Mouse (Mus musculus) neural tube, embryonic 14.5 days (tissue): ENCODE results near the gene Mpi. TPM values are rescaled to one million over a fixed set of nuclear protein-coding genes. Genes with fewer than 3 reads are reported as not detected.

Experiments
- ATAC-seq: fragments of 200-750 bp; cut with Nextera tagmentation; 2 replicates; pipeline ENCODE4 v1.8.0; 2017; ENCODE audit warnings: low read depth, mild to moderate bottlenecking, moderate TSS enrichment, moderate library complexity
- H3K27ac ChIP-seq: fragments of 300-500 bp; sonication (generic); 2 replicates; pipeline ENCODE4 v1.5.1; 2014; ENCODE audit warnings: low read depth, mild to moderate bottlenecking, control low read depth, low read length, moderate library complexity, mixed read lengths
- H3K27me3 ChIP-seq: fragments of 300-500 bp; sonication (generic); 2 replicates; pipeline ENCODE4 v1.6.1; 2014; ENCODE audit warnings: low read length; ENCODE audit not compliant: control insufficient read depth, insufficient read depth
- H3K36me3 ChIP-seq: fragments of 300-500 bp; sonication (generic); 2 replicates; pipeline ENCODE4 v1.6.1; 2014; ENCODE audit warnings: low read length, mixed read lengths; ENCODE audit not compliant: control insufficient read depth, insufficient read depth
- H3K4me1 ChIP-seq: fragments of 300-500 bp; sonication (generic); 2 replicates; pipeline ENCODE4 v1.6.1; 2014; ENCODE audit warnings: low read length; ENCODE audit not compliant: control insufficient read depth, insufficient read depth
- H3K4me2 ChIP-seq: fragments of 300-500 bp; sonication (generic); 2 replicates; pipeline ENCODE4 v1.6.1; 2014; ENCODE audit warnings: mild to moderate bottlenecking, low read depth, low read length, control low read depth
- H3K4me3 ChIP-seq: fragments of 300-500 bp; sonication (generic); 2 replicates; pipeline ENCODE4 v1.5.1; 2014; ENCODE audit warnings: low read depth, low read length, control low read depth, mixed read lengths
- H3K9ac ChIP-seq: fragments of 300-500 bp; sonication (generic); replicated peaks from 2 replicates; pipeline ENCODE4 v1.6.1; 2014; ENCODE audit warnings: low read depth, mild to moderate bottlenecking, control low read depth, low read length, mixed read lengths
- H3K9me3 ChIP-seq: fragments of 300-500 bp; sonication (generic); 2 replicates; pipeline ENCODE4 v1.6.1; 2016; ENCODE audit warnings: low read length; ENCODE audit not compliant: control insufficient read depth
- WGBS: fragments of 180-500 bp; shearing (Covaris S2); extraction: QIAGEN DNeasy Blood & Tissue Kit; methylation state at CpG from one replicate; pipeline ENCODE4 v1.1.7; 2014; 5-methylcytosine and 5-hydroxymethylcytosine counted together
- polyA plus RNA-seq: library from polyadenylated mRNA; unstranded; fragments of >200 nt; fragmentation: Nextera tagmentation; extraction: Ambion mirVana; gene quantifications from 2 replicates; pipeline ENCODE4 v1.2.1, GENCODE M21; 2014

Mpi gene
- polyA plus RNA-seq, 1 experiment from 2014 or later, result 62.1 TPM

GRCm38 (mm10) chr9:57504381-57504700 lies 48.2 kb downstream of the Mpi start:
- H3K27me3 ChIP-seq, result peaks cover 12% of the 10 kb centered on the region; the same call in 1 of the 2 replicates
- H3K4me1 ChIP-seq, result peaks cover 57% of the 10 kb centered on the region
- peak; percentile 73 for ATAC-seq

GRCm38 (mm10) chr9:57503622-57504380 lies 48.8 kb downstream of the Mpi start, which contains the start of gene Rpp25:
Gene Rpp25 (plus strand): TSS chr9:57504026.
- Histone ChIP-seq H3K4me1 (peaks cover 58% of the 10 kb centered on the region), H3K27ac (peak within 1 kb of the TSS; percentile 3; the same call in 1 of the 2 replicates), H3K27me3 (peaks cover 12% of the 10 kb centered on the region; the same call in 1 of the 2 replicates), H3K9ac (peak within 1 kb of the TSS; percentile 18), H3K4me3 (peak within 1 kb of the TSS; percentile 37), H3K9me3 (no peaks in the 10 kb centered on the region), H3K36me3 (no peaks in the 10 kb centered on the region), H3K4me2 (peak within 1 kb of the TSS; percentile 89)
- ATAC-seq, result 0 out of 2 replicates have a peak, but pooled peaks have one; percentile 21
- under 1% methylated on average over 46 of the region's 46 CpGs for WGBS

More at GRCm38 (mm10) chr9:57504381-57504700, 48.2 kb downstream of the Mpi start:
- Histone ChIP-seq H3K27ac (no peak overlapping the region; the same call in 1 of the 2 replicates), H3K9ac (peak overlapping the region; percentile 18; the same call in 1 of the 2 replicates), H3K36me3 (no peaks in the 10 kb centered on the region), H3K4me2 (peak overlapping the region; percentile 89), H3K4me3 (peak overlapping the region; percentile 37), H3K9me3 (no peaks in the 10 kb centered on the region)
- WGBS, result under 1% methylated on average over 34 of the region's 34 CpGs

- Histone ChIP-seq H3K4me2 (peak overlapping the region; percentile 89), H3K4me3 (peak overlapping the region; percentile 37), H3K9ac (peak overlapping the region; percentile 18), H3K27ac (peak overlapping the region; percentile 86; the same call in 1 of the 2 replicates), H3K9me3 (no peaks in the 10 kb centered on the region), H3K36me3 (no peaks in the 10 kb centered on the region), H3K4me1 (peaks cover 64% of the 10 kb centered on the region), H3K27me3 (peaks cover 12% of the 10 kb centered on the region; the same call in 1 of the 2 replicates)
- WGBS, result 2% methylated on average over 23 of the region's 23 CpGs
- no peak for ATAC-seq
These were observed 49.5 kb downstream of the Mpi start for GRCm38 (mm10) chr9:57502911-57503621.

GRCm38 (mm10) chr9:57501861-57502260 lies 50.7 kb downstream of the Mpi start:
- peaks cover 12% of the 10 kb centered on the region; the same call in 1 of the 2 replicates for H3K27me3 ChIP-seq
- H3K4me1 ChIP-seq, result peaks cover 65% of the 10 kb centered on the region
- under 1% methylated on average over 20 of the region's 20 CpGs for WGBS
- peak; percentile 57 for ATAC-seq
- H3K4me3 ChIP-seq, result peak overlapping the region; percentile 21
- H3K36me3 ChIP-seq, result no peaks in the 10 kb centered on the region
- peak overlapping the region; percentile 86 for H3K27ac ChIP-seq
- peak overlapping the region; percentile 41 for H3K9ac ChIP-seq
- peak overlapping the region; percentile 89 for H3K4me2 ChIP-seq
- H3K9me3 ChIP-seq, result no peaks in the 10 kb centered on the region

GRCm38 (mm10) chr9:57501452-57501851 lies 51.1 kb downstream of the Mpi start:
- Histone ChIP-seq H3K4me3 (peak overlapping the region; percentile 21), H3K4me1 (peaks cover 65% of the 10 kb centered on the region), H3K9ac (peak overlapping the region; percentile 41), H3K4me2 (peak overlapping the region; percentile 89), H3K9me3 (no peaks in the 10 kb centered on the region), H3K27ac (peak overlapping the region; percentile 86), H3K36me3 (no peaks in the 10 kb centered on the region), H3K27me3 (peaks cover 12% of the 10 kb centered on the region; the same call in 1 of the 2 replicates)
- no peak for ATAC-seq
- 7% methylated on average over 13 of the region's 13 CpGs for WGBS

- Histone ChIP-seq H3K4me3 (no peak overlapping the region), H3K36me3 (no peaks in the 10 kb centered on the region), H3K4me2 (no peak overlapping the region), H3K4me1 (peaks cover 38% of the 10 kb centered on the region), H3K27me3 (peaks cover 10% of the 10 kb centered on the region; the same call in 1 of the 2 replicates), H3K9ac (no peak overlapping the region), H3K27ac (peak overlapping the region; percentile 10), H3K9me3 (no peaks in the 10 kb centered on the region)
- ATAC-seq, result no peak
- WGBS, result 36% methylated on average over 7 of the region's 7 CpGs
These were observed 54.0 kb downstream of the Mpi start for GRCm38 (mm10) chr9:57498536-57498935.

- Histone ChIP-seq H3K4me3 (no peak overlapping the region), H3K4me2 (no peak overlapping the region), H3K36me3 (no peaks in the 10 kb centered on the region), H3K4me1 (peaks cover 25% of the 10 kb centered on the region), H3K27me3 (peaks cover 3% of the 10 kb centered on the region; the same call in 1 of the 2 replicates), H3K27ac (no peak overlapping the region), H3K9ac (no peak overlapping the region), H3K9me3 (no peaks in the 10 kb centered on the region)
- ATAC-seq, result no peak
- 44% methylated on average over 5 of the region's 5 CpGs for WGBS
These were observed 55.3 kb downstream of the Mpi start for GRCm38 (mm10) chr9:57497236-57497635.

GRCm38 (mm10) chr9:57494970-57495369 lies 57.6 kb downstream of the Mpi start:
- Histone ChIP-seq H3K9me3 (no peaks in the 10 kb centered on the region), H3K27ac (no peak overlapping the region)

More at GRCm38 (mm10) chr9:57494970-57495369, 57.6 kb downstream of the Mpi start:
- Histone ChIP-seq H3K27me3 (no peaks in the 10 kb centered on the region), H3K4me3 (no peak overlapping the region), H3K4me1 (peaks cover 8% of the 10 kb centered on the region; the same call in 1 of the 2 replicates), H3K9ac (no peak overlapping the region), H3K36me3 (no peaks in the 10 kb centered on the region), H3K4me2 (no peak overlapping the region)
- no peak for ATAC-seq
